Mouse (Mus musculus) layer of hippocampus, adult 2 months (tissue): ENCODE measurements around the gene Rasa3. TPM values are rescaled to one million over a fixed set of nuclear protein-coding genes. Genes with fewer than 3 reads are reported as not detected.

ENCODE experiments used
- DNase-seq, 2 experiments: peaks; one replicate each; pipeline ENCODE4 v3.0.0; 2022; ENCODE audit warnings: low spot score in 2 of 2
- H3K27ac ChIP-seq: fragments of 200-600 bp; 2 replicates; pipeline ENCODE4 v1.8.1; 2022
- H3K4me3 ChIP-seq: fragments of 200-600 bp; 2 replicates; pipeline ENCODE4 v1.8.1; 2022; ENCODE audit warnings: mild to moderate bottlenecking
- CTCF ChIP-seq: fragments of 200-600 bp; conservative IDR thresholded peaks from 2 replicates; pipeline ENCODE4 v1.8.1; 2022; ENCODE audit warnings: antibody characterized with exemption, mild to moderate bottlenecking, moderate library complexity
- total RNA-seq, 2 experiments: library from RNA; stranded (reverse); gene quantifications; 2 replicates each; pipeline ENCODE4 v1.2.3; 2021

Rasa3 gene
- total RNA-seq, 2 experiments from 2014 or later, result 62.8 to 63.4 TPM

DNA sequence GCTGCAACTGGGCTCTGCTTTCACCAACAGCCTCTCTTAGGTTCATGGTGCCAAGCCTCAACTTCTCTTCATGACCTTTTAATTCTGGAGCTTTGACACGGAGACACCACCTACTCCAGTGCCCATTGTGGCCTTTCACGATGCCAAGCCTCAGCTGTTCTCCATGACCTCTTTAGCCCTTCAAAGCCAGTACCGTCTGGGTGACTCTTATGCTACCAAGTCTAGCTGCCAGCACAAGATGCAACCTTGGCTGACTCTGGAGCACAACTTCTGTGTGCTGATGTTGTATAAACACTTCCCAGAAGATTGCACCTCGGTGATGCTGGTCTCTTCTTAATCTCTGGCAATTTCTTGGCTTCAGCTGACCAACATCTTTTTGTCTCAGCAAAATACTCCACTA lies 131.0 kb downstream of the Rasa3 start:
- no peak overlapping the region for H3K4me3 ChIP-seq

DNA sequence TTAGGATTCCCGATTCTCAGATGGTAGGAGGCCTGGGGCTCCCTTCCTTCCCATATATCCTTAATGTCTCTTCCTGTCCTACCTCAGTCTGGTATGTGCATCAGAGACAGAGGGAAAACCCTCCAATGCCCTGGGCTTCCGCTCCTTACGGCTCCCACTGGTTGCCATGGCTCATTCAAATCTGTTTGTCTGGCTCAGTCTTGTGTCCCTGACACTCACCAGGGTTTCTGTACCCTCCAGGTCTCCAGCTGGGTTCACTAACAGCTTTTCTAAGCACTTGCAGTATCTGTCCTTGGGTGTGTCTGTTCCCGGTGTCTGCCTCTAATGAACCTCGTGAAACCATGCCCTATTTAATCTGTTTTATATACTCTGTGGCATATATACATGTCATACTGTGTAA lies 135.9 kb downstream of the Rasa3 start:
- TF ChIP-seq CTCF, result no peak
- H3K4me3 ChIP-seq, result no peak overlapping the region
- DNase-seq, result no peak
- no peak overlapping the region for H3K27ac ChIP-seq

More for the DNA sequence above, 131.0 kb downstream of the Rasa3 start:
- H3K27ac ChIP-seq, result no peak overlapping the region
- DNase-seq, result no peak
- TF ChIP-seq CTCF, result no peak

DNA sequence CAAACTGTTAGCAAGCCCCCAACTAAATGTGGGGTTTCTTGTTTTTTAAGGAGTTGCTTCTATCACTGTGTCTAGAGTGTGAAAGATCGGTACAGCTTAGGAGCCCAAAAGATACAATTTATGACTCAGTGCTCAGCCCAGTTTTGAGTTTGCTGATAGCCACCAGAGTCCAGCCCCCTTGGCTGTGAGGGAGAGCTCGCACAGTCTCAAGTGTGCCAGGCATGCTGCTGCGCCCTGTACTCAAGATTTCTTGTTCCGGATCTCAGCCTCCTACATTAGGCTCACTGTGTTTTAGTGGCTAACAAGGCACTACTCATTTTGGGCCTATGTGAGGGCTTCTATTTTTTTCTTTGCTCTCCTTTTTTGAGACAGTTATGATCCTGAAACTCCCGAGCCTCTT lies 137.3 kb downstream of the Rasa3 start:
- no peak for DNase-seq
- no peak overlapping the region for H3K27ac ChIP-seq
- no peak overlapping the region for H3K4me3 ChIP-seq
- TF ChIP-seq CTCF, result no peak

DNA sequence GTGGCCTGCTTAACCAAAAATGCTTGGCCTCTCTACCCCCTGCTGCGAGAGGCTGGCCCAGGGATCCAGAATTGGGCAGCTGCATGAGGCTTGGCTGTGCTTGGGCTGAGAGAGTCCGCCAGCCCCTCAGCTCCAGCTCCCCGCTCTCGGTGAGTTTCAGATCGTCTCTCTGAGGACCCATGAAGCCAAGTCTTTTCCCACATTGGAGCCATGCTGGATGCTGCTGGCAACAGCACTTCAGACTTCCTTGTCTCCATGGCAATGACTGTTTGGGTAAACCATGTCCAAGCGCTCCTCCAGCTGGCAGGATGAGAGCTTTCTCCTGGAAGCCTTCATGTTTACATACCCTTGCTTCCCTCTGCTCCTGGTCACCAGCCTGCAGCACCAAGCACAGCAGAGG lies 138.6 kb downstream of the Rasa3 start:
- H3K27ac ChIP-seq, result peak overlapping the region; percentile 46; the same call in 1 of the 2 replicates
- H3K4me3 ChIP-seq, result no peak overlapping the region
- DNase-seq, result peak; percentile 49 to 77
- TF ChIP-seq CTCF, result peak; percentile 40; the same call in 1 of the 2 replicates

GRCm38 (mm10) chr8:13537102-13537501 lies 140.3 kb downstream of the Rasa3 start:
- no peak for DNase-seq
- Histone ChIP-seq H3K4me3 (no peak overlapping the region), H3K27ac (no peak overlapping the region)
- no peak for TF ChIP-seq CTCF

GRCm38 (mm10) chr8:13533123-13533522 lies 144.3 kb downstream of the Rasa3 start:
- TF ChIP-seq CTCF, result no peak
- no peak overlapping the region for H3K4me3 ChIP-seq
- no peak for DNase-seq
- no peak overlapping the region for H3K27ac ChIP-seq

DNA sequence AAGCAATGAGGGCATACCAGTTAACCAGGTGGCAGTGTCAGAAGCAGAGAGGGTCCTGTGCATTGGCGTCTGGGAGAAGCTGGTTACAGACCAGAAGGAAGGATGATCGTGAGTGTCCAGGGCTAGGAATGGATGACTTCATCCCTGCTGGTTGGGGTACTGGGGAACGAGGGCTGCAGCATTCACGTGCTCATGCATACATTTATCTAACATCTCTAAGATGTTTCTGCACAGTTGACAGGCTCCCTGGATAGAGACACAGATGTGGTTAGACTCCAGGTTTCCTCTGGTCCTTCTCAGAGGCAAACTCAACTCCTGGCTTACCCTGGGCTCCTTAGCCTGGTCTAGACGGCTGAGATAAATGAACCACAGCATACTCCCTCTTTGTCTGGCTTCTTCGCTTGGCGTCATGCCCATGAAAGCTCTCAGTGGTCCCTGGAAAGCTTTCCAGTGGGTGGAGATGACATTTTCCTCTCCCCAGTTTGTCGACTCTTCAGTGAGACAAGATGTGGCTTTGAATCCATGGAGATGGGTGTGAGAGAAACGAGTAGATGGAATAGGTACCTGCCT lies 145.7 kb downstream of the Rasa3 start:
- Histone ChIP-seq H3K4me3 (no peak overlapping the region), H3K27ac (no peak overlapping the region)
- no peak for DNase-seq
- no peak for TF ChIP-seq CTCF

DNA sequence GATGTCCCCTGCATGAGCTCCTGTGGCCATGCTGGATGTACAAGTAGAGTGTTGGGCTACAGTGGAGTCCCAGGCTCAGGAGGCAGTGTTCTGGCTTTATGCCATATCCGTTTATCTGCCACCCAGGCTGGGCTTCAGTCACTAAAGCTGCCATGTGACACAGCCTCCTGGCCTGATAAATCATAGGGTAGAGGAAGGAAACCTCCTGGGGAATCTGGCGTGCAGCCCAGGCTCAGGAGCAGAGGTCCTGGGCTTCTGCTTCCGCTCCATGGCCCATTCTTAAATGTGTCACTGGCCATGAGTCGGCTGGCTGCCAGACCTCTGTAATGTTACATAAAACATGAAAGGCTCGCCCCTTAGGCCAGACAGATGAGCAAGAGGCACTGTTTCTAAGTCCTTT lies 146.5 kb downstream of the Rasa3 start:
- TF ChIP-seq CTCF, result no peak
- peak in 1 of 2 experiments; percentile 32 for DNase-seq
- H3K4me3 ChIP-seq, result no peak overlapping the region
- peak overlapping the region; percentile 54 for H3K27ac ChIP-seq

DNA sequence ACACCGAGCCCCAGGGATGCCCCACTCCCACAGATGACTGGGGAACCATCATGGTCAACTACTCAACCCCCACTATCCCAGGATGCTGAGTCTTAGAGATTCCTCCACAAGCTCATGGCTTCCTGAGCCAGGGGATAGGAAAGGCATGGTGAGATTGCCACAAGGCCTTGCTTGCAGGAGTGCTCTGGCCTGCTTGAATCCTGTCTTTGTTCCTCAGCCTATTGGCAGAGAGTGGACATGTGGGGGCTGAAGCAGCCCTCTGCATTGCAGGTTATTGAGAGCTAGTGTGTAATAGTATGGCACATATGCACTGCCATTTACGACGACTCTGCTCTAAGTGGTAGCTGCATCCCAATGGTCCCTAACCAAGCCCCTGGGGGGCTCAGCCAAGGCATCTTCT lies 147.0 kb downstream of the Rasa3 start:
- DNase-seq, result no peak
- H3K4me3 ChIP-seq, result no peak overlapping the region
- TF ChIP-seq CTCF, result no peak
- peak overlapping the region; percentile 54 for H3K27ac ChIP-seq

GRCm38 (mm10) chr8:13529891-13530316 lies 147.5 kb downstream of the Rasa3 start:
- H3K4me3 ChIP-seq, result no peak overlapping the region
- no peak for TF ChIP-seq CTCF
- peak overlapping the region; percentile 54; the same call in 1 of the 2 replicates for H3K27ac ChIP-seq
- DNase-seq, result peak; percentile 55 to 63

GRCm38 (mm10) chr8:13529011-13529840 lies 148.2 kb downstream of the Rasa3 start:
- peak overlapping the region; percentile 54 for H3K27ac ChIP-seq
- peak; percentile 47; the same call in 1 of the 2 replicates for TF ChIP-seq CTCF
- H3K4me3 ChIP-seq, result no peak overlapping the region
- DNase-seq, result no peak

GRCm38 (mm10) chr8:13521392-13521791 lies 156.0 kb downstream of the Rasa3 start:
- no peak for DNase-seq
- Histone ChIP-seq H3K4me3 (no peak overlapping the region), H3K27ac (no peak overlapping the region)
- no peak for TF ChIP-seq CTCF

- H3K27ac ChIP-seq, result no peak overlapping the region
- no peak for TF ChIP-seq CTCF
- no peak for DNase-seq
- no peak overlapping the region for H3K4me3 ChIP-seq
Measured at GRCm38 (mm10) chr8:13520349-13520748, 157.1 kb downstream of the Rasa3 start.

GRCm38 (mm10) chr8:13519503-13519902 lies 157.9 kb downstream of the Rasa3 start:
- peak in 1 of 2 experiments; percentile 50 for DNase-seq
- no peak overlapping the region for H3K4me3 ChIP-seq
- TF ChIP-seq CTCF, result no peak
- H3K27ac ChIP-seq, result no peak overlapping the region
